Mouse (Mus musculus): ENCODE measurements around the gene Sgf29.

DNA sequence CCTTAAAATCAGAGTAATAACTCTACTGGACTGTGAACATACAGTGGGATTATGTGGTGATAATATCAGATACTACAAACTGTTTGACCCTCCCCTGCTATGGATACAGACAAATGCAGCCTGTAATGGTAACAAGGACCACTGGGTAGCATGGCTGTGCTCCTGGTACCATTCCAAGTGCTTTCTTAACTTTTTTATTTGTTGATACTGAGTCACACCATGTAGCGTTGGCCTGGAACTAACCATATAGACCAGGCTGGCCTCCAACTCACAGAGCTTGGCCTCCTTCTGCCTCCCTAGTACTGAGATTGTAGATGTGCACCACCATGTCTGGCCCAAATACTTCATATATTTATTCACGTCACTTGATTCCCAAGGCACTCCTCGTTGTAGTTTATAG lies 16.2 kb downstream of the Sgf29 start:
- TF ChIP-seq CTCF (IDR thresholded peaks at IDR 0.05), result no peak
- no peak for TF ChIP-seq EP300 (IDR thresholded peaks at IDR 0.05)
